Mouse (Mus musculus): ENCODE results near the gene Fbxo30. TPM values are rescaled to one million over a fixed set of nuclear protein-coding genes. Genes with fewer than 3 reads are reported as not detected.
"Not testable (repeated sequence)": the region's sequence is repeated elsewhere in the genome, so short reads cannot be mapped to it uniquely, and the experiment has no call there.

Fbxo30 gene
- polyA plus RNA-seq, 1 experiment, result 7.9 TPM

DNA sequence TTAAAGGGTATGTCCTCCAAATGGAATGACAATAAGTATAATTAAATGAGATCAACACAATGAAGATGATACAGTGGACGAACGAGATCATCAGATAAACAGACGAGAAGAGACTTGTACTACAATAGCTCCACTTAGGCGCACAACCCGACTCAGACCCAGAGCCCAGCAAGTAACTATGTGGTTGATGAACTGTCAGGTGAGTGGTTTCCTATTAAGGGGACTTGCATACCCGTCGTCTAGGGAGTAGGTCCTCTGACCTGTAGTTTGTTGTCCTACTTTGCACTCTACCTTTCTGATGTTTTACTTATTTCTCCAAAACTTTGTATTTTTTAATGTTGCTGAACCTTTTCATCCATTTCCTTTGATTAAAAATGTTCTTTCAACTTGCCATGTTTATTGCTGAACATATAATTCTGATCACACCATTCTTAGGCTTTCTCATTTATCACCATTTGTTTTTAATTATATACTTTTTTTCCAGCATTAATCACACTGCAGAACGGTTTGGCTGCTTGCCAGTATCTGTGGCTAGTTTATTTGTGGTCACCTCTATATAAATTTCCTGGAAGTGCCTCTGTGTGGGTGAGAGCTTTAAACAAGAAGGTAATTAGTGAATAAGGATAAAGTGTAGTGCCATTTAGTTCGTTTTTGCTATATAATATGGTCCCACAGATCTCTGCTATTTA, 24.4 kb downstream of the Fbxo30 start:
- Histone ChIP-seq H3K27ac (replicated peaks; ENCODE audit: low read depth, low read length) (no peak overlapping the region), H3K4me3 (ENCODE audit: insufficient read depth, low read depth, low read length) (no peak overlapping the region), H3K4me1 (ENCODE audit: control insufficient read depth, insufficient read depth, insufficient read length, low read length) (no peaks in the 10 kb centered on the region)

DNA sequence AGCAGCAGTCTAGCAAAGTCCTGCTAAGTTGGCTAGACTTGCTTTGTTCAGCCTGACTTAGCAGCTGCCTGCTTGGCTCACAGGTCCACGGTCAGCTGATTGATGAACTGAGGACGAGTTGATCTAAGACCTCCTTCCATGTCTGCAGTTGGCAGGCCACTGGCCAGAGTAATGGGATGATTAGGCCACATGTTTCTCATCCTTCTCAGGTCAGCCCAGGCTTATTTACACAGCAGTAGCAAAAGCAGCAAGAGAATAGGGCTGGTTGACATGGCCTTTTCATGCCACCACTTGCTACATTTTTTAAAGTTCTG, 24.9 kb downstream of the Fbxo30 start:
- H3K4me3 ChIP-seq (ENCODE audit: insufficient read depth, low read depth, low read length), result no peak overlapping the region
- no peak overlapping the region for H3K27ac ChIP-seq (replicated peaks; ENCODE audit: low read depth, low read length)
- no peaks in the 10 kb centered on the region for H3K4me1 ChIP-seq (ENCODE audit: control insufficient read depth, insufficient read depth, insufficient read length, low read length)

DNA sequence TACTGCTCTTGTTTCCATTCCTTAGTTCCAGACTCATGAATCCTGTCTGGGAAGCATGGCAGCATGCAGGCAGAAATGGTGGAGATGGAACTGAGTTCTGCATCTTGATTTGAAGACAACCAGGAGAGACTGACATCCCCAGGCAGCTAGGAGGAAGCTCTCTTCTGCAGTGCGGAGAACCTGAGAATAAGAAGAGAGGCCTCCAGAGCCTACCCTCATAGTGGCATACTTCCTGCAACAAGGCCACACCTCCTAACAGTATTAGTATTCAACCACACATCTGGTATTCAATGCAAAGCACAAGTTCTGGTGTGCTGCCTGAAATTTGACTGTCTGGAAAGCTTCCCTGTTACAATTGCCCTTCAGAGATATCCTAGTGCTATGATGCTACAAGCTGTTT, 28.7 kb downstream of the Fbxo30 start:
- Histone ChIP-seq H3K4me1 (ENCODE audit: control insufficient read depth, insufficient read depth, insufficient read length, low read length) (no peaks in the 10 kb centered on the region), H3K4me3 (ENCODE audit: insufficient read depth, low read depth, low read length) (no peak overlapping the region), H3K27ac (replicated peaks; ENCODE audit: low read depth, low read length) (no peak overlapping the region)

DNA sequence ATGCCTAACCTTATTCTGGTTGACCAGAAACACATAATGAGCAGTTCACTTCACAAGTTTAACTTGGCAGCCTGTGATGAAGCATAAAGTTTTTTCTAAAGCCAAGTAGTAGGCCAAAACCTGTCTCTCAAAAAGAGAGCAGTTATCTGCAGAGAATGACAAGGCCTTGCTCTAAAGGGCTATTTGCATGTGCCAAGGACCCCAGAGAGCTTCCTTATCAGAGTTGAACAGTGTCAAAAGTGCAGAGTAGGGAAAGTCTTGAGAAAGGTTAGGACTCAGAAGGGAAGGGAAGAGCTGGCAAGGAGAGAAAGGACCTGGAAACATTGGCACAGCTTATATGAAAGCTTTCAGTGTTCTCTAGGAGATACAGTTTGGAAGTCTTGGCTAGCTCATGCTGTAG, 29.4 kb downstream of the Fbxo30 start:
- Histone ChIP-seq H3K4me3 (ENCODE audit: insufficient read depth, low read depth, low read length) (no peak overlapping the region), H3K27ac (replicated peaks; ENCODE audit: low read depth, low read length) (no peak overlapping the region)

DNA sequence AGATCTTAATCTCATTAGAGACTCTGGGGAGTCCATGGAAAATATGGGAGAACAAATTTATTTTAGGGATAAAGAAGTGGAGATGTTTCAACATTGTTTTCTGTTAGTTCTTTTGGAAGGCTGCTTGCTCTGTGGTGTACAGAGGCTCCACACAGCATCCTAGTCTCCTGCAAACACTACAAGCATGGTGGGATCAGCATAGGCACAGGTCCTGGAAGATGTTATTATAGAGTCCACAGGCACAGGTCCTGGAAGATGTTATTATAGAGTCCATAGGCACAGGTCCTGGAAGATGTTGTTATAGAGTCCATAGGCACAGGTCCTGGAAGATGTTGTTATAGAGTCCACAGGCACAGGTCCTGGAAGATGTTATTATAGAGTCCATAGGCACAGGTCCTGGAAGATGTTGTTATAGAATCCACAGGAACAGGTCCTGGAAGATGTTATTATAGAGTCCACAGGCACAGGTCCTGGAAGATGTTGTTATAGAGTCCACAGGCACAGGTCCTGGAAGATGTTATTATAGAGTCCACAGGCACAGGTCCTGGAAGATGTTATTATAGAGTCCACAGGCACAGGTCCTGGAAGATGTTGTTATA, 36.8 kb downstream of the Fbxo30 start:
- H3K4me1 ChIP-seq (ENCODE audit: control insufficient read depth, insufficient read depth, insufficient read length, low read length); H3K27ac ChIP-seq (replicated peaks; ENCODE audit: low read depth, low read length); H3K4me3 ChIP-seq (ENCODE audit: insufficient read depth, low read depth, low read length): not testable (repeated sequence)

More for the DNA sequence above, 29.4 kb downstream of the Fbxo30 start:
- H3K4me1 ChIP-seq (ENCODE audit: control insufficient read depth, insufficient read depth, insufficient read length, low read length), result no peaks in the 10 kb centered on the region

DNA sequence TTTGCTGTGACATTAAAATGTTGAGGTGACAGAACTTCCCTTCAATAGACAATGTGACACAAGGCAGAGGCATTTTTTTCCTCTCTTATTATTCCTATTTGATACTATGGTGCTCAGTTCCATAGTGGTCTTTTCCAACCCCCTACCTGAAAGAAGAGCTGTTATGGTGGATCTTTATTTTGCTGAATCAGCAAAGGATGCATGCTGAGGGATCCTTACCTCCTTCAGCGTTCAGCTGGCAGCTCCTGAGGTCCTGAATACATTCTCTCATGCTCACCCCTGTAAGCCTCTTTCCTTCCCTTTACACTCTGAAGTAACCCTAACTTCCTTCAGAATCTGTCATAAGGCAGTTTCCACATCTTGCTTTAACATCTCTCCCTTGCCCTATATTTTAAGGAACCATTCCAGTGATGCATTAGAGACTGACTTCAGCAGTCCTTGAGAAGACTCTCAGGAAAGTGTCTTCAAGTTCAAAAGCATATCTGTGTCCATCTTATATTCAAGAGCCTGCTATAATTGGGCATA, 38.4 kb downstream of the Fbxo30 start:
- Histone ChIP-seq H3K4me1 (ENCODE audit: control insufficient read depth, insufficient read depth, insufficient read length, low read length) (no peaks in the 10 kb centered on the region), H3K4me3 (ENCODE audit: insufficient read depth, low read depth, low read length) (no peak overlapping the region), H3K27ac (replicated peaks; ENCODE audit: low read depth, low read length) (no peak overlapping the region)

DNA sequence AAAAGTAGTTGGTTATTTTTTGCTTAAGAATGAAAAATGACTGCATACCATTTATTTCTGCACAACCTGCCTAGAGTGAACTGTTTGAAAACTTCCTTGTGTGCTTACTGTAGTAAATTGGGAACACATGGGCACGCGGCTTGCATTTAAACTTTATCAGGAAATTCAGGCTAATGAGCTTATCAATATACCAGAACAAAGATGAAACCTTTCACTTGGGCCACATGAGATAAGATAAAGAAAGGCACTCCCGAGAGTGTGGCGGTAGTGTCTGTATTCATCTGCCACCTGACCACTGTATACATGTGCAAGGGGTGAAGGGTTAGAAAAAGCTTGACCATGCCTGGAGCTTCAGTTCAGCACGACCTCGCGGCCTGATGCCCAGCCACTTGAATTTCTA, 41.2 kb downstream of the Fbxo30 start:
- H3K27ac ChIP-seq (replicated peaks; ENCODE audit: low read depth, low read length), result no peak overlapping the region
- no peaks in the 10 kb centered on the region for H3K4me1 ChIP-seq (ENCODE audit: control insufficient read depth, insufficient read depth, insufficient read length, low read length)
- no peak overlapping the region for H3K4me3 ChIP-seq (ENCODE audit: insufficient read depth, low read depth, low read length)

DNA sequence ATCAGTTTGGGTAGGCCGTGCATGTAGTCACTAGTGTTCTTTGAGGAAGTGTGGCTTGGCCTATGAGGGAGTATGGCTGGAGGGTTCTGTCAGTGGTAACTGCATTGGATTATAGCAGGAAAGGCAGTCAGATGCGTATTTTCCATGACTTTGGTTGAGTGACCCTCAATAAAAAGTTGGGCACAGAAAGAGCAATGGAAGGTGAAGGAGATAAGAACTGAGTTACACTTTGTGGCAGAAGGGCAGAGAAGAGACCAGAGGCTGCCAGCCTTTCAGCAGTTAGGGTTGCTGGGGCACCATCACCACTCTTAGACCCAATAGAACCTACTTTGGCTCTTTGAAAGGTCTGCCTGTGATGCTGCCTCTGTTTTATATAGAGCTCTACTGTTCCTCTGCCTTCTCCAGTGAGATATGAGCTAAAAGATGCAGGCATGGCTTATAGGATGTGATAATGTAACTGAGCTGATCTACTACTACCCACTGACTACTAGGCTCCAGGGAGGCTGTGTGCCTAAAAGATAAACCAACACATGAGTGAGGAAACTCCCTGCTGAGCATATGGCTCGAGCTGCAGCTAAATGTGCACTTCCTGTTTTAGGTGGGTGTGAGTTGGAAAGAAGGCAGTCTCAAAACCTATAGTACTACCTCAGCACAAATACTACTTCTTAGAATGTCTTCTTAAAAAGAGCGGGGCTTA, 42.2 kb downstream of the Fbxo30 start:
- Histone ChIP-seq H3K4me1 (ENCODE audit: control insufficient read depth, insufficient read depth, insufficient read length, low read length) (no peaks in the 10 kb centered on the region), H3K4me3 (ENCODE audit: insufficient read depth, low read depth, low read length) (no peak overlapping the region), H3K27ac (replicated peaks; ENCODE audit: low read depth, low read length) (no peak overlapping the region)

DNA sequence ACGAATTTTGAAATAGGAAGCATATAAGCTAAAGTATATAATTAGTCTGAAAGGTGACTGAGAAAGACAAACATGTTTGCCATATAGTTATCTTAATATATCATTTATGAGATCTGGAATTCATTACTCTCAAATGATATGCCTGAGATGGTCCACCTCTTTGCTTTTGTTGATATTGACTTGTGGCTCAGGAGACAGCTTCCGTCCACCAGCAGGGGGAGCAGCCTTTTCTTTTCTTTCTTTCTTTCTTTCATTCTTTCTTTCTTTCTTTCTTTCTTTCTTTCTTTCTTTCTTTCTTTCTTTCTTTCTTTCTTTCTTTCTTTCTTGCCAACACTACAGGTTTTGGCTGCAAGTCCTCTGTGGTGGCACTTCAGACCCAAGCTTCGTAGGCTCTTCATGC, 45.4 kb downstream of the Fbxo30 start:
- Histone ChIP-seq H3K4me1 (ENCODE audit: control insufficient read depth, insufficient read depth, insufficient read length, low read length) (no peaks in the 10 kb centered on the region), H3K4me3 (ENCODE audit: insufficient read depth, low read depth, low read length) (no peak overlapping the region)

DNA sequence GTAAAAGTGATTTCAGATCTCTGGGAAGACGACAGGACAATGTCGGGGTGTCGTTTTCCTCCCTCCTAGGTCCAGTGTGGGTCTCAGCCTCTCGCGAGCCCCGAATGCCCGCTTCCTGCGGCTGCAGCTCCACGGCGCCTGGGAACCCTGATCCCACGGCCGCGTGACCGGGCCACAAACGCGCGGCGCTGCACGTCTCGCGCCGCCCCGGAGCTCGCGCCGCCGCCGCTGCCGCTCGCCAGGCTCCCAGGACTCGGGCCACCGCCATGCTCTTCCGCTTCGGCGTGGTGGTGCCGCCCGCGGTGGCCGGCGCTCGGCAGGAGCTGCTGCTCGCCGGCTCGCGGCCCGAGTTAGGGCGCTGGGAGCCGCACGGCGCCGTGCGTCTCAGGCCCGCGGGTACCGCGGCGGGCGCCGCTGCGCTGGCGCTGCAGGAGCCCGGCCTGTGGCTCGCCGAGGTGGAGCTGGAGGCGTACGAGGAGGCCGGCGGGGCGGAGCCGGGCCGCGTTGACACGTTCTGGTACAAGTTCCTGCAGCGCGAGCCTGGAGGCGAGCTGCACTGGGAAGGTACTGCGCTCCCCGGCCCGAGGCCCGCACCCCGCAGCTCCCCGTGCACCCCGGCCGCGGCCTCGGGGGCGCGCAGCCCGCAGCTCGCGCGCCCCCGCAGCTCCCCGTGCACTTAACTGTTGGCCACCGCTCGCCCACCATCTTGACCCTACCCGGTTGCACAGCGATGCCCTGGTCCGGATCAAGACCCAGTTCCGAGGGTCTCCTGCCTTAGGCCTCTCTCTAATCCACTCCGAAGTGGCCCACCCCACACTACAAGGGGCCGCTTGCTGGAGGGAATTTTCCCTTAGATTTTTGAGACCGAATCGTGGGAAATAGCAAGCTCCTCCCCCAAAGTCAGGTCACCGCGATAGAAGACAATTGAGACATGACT, 62.3 kb downstream of the Fbxo30 start, which contains the start of gene Epm2a:
TSS of gene Epm2a (plus strand) at position 200 of the 937 bp plus-strand sequence.
- Histone ChIP-seq H3K4me3 (ENCODE audit: insufficient read depth, low read depth, low read length) (peak within 1 kb of the TSS; percentile 99), H3K4me1 (ENCODE audit: control insufficient read depth, insufficient read depth, insufficient read length, low read length) (no peaks in the 10 kb centered on the region), H3K27ac (replicated peaks; ENCODE audit: low read depth, low read length) (peak within 1 kb of the TSS; percentile 89)

More for the DNA sequence above, 45.4 kb downstream of the Fbxo30 start:
- H3K27ac ChIP-seq (replicated peaks; ENCODE audit: low read depth, low read length), result no peak overlapping the region

DNA sequence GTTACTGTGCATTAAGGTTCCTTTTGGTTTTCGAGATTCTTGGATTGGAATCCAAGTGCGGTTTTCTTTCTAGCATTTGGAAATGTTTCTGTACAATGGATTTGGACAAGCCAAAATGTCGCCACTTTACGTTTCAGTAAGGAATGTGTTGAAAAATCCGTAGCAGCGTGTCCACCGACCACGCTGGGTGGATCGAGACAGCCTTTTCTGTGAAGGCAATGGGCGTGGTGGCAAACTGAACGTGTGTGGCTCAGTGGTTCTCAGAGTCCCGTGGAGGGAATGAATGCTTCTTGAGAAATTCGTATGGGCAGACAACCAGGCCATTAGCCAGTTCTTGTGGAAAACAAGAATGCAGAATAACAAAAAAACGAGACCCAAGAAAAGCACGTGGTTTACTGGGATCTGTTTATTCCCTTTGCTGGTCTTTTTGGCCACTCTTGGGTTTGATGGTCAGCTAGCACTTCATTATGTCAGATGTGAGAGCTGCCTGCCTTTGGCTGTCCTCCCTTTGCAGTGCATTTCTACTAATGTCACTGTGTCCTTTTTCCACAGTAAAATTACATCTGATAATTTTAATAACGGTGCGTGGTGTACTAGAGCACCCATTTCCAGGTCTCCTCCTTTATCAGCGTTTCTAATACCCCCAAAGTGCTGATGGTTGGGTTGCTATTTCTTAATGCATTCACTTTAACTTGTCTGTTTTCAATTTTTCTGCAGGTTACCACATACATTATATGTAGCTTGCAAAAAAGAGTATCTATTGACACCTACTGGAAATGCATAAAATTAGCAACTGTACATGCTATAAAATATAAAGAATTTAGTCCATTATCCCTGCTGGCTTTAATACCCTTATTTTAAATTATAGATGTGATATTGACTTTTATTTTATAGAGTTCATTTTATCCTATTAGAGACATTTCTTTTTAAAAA, 63.7 kb downstream of the Fbxo30 start:
- Histone ChIP-seq H3K4me3 (ENCODE audit: insufficient read depth, low read depth, low read length) (peak overlapping the region; percentile 36), H3K27ac (replicated peaks; ENCODE audit: low read depth, low read length) (no peak overlapping the region), H3K4me1 (ENCODE audit: control insufficient read depth, insufficient read depth, insufficient read length, low read length) (no peaks in the 10 kb centered on the region)

Data from brown adipose tissue, adult 24 weeks (tissue).